Mouse (Mus musculus): ENCODE results near the gene Olfr1358.

DNA sequence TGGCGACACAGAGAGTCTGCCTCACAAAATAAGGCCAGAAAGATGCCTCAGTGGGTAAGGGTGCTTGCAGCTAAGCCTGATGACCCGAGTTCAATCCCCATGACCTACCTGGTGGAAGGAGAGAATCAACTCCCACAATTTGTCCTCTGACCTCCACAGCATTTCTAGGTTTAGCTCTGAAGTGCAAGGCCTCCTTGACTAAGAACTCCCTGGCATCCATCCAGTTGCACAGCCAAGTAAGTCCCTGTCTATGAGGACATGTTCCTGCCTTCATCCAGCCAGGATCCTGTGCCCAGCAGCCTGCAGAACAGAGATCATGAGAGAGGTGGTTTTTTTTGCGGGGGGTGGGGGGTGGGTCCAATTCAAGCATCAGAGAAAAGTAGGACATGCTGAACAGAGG is 45.2 kb upstream of the Olfr1358 start:
- TF ChIP-seq CTCF (IDR thresholded peaks at IDR 0.05; ENCODE audit: low read depth), result no peak
- TF ChIP-seq EP300 (IDR thresholded peaks at IDR 0.05; ENCODE audit: low read depth), result no peak
